Mouse (Mus musculus) embryo, embryonic 11.5 days (tissue): ENCODE measurements at regions not wholly inside any gene's neighbourhood (a gene's known extent, or its start where the extent isn't known, plus 50 kb on each side); places are given as distances from the start of the nearest gene placed in this dataset.

Experiments
- DNase-seq: peaks from one replicate; pipeline ENCODE4 v3.0.0-alpha.2; 2012; ENCODE audit warnings: low read depth, low spot score

- no peak for DNase-seq
Observed at GRCm38 (mm10) chr14:67139674-67140073, 1130.7 kb upstream of the Gulo start.

GRCm38 (mm10) chr14:67139152-67139551 is 1130.1 kb upstream of the Gulo start:
- DNase-seq: no peak

GRCm38 (mm10) chr14:67136141-67136498 is 1127.1 kb upstream of the Gulo start:
- DNase-seq: no peak

GRCm38 (mm10) chr14:67135221-67136140 is 1126.5 kb upstream of the Gulo start:
- no peak for DNase-seq

GRCm38 (mm10) chr14:67133221-67133620 is 1124.2 kb upstream of the Gulo start:
- no peak for DNase-seq

GRCm38 (mm10) chr14:67127118-67127517 is 1118.1 kb upstream of the Gulo start:
- DNase-seq: no peak

- DNase-seq: no peak
Observed at GRCm38 (mm10) chr14:67126254-67126653, 1117.2 kb upstream of the Gulo start.

- DNase-seq: no peak
Observed at GRCm38 (mm10) chr14:67123300-67123699, 1114.3 kb upstream of the Gulo start.
